Mouse (Mus musculus): ENCODE results near the gene Lgals2. TPM values are rescaled to one million over a fixed set of nuclear protein-coding genes. Genes with fewer than 3 reads are reported as not detected.

Gene Lgals2
- polyA plus RNA-seq (2015; fragmentation: Nextera tagmentation; extraction: Ambion mirVana): 39.4 and 39.5 TPM in 2 replicates

DNA sequence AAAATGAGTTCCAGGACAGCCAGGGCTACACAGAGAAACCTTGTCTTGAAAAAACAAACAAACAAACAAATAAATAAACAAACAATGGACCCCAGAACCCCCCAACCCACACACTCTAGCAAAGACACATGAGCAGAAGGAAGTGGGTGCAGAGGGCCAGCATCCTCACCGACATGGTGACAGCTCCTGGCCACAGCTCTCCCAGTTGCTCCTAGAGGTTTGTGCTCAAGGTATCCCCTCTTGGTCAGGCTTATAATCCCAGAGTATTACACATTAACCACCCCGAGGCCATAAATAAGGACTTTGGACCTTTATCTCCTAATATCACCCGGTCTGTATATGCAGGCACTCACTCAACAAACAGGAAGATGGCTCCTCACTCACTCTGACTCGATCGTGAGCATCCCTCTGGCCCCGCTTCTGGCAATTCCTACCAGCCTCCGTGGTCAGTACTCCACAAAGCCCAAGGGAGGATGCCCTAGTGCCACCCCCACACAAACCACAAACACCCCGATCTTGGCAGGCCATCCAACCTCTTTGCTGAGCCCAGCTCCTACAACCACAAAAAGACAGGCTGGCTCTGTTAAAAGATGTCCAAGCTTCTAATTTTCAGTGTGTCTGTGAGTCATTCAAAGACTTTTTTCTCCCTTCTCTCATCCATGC is at the start of gene Lgals2:
TSS of gene Lgals2 (minus strand) at position 227 of the 663 bp plus-strand sequence.
- Histone ChIP-seq H3K27me3 (ENCODE audit: control insufficient read depth, insufficient read depth, low read length) (no peaks in the 10 kb centered on the region), H3K36me3 (ENCODE audit: control insufficient read depth, insufficient read depth, low read length) (no peaks in the 10 kb centered on the region), H3K4me3 (ENCODE audit: low read depth, low read length) (no peak within 1 kb of the TSS), H3K4me1 (replicated peaks; ENCODE audit: control insufficient read depth, insufficient read depth) (no peaks in the 10 kb centered on the region), H3K9ac (ENCODE audit: low read length) (no peak within 1 kb of the TSS), H3K4me2 (replicated peaks; ENCODE audit: low read depth) (no peak within 1 kb of the TSS), H3K27ac (replicated peaks) (no peak within 1 kb of the TSS), H3K9me3 (ENCODE audit: control insufficient read depth, low read length) (no peaks in the 10 kb centered on the region)
- WGBS: 63% methylated on average over 8 of the region's 8 CpGs
- TF ChIP-seq CTCF (IDR thresholded peaks at IDR 0.05; ENCODE audit: low read depth) (no peak), EP300 (optimal IDR thresholded peaks at IDR 0.05) (no peak)
- DNase-seq (ENCODE audit: low spot score): no peak
- ATAC-seq (ENCODE audit: low FRiP score, low TSS enrichment): no peak

- Histone ChIP-seq H3K9me3 (ENCODE audit: control insufficient read depth, low read length) (no peaks in the 10 kb centered on the region), H3K4me2 (replicated peaks; ENCODE audit: low read depth) (no peak overlapping the region), H3K4me3 (ENCODE audit: low read depth, low read length) (no peak overlapping the region), H3K9ac (ENCODE audit: low read length) (peak overlapping the region; percentile 56; the same call in 1 of the 2 replicates), H3K36me3 (ENCODE audit: control insufficient read depth, insufficient read depth, low read length) (peaks cover 18% of the 10 kb centered on the region), H3K4me1 (replicated peaks; ENCODE audit: control insufficient read depth, insufficient read depth) (peaks cover 6% of the 10 kb centered on the region; the same call in 1 of the 2 replicates), H3K27ac (replicated peaks) (0 out of 2 replicates have a peak overlapping the region, but pooled peaks have one; percentile 58), H3K27me3 (ENCODE audit: control insufficient read depth, insufficient read depth, low read length) (no peaks in the 10 kb centered on the region)
- ATAC-seq (ENCODE audit: low FRiP score, low TSS enrichment): peak; percentile 27
- TF ChIP-seq CTCF (IDR thresholded peaks at IDR 0.05; ENCODE audit: low read depth) (peak; percentile 93), EP300 (optimal IDR thresholded peaks at IDR 0.05) (no peak)
- peak; percentile 84 for DNase-seq (ENCODE audit: low spot score)
- WGBS: 2% methylated on average over 2 of the region's 2 CpGs
These were observed 47.9 kb upstream of the Lgals2 start for GRCm38 (mm10) chr15:78903243-78903642.

DNA sequence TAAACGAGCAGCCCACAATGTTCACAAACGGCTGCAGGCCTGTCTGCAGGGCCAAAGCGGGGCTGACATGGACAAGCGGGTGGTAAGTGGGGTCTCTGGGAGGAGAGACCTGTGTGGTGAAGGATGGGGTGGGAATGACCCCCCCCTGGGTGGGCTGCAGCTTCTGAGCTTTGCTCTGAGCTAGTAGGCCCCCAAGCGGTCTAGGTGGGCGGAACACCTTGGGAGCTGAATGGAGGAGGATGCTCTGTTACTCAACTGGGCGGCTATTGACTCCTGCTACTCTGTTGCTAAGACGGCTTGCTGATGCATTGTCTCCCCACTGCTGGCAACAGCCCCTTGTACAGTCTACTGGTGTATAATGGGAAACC is 46.1 kb upstream of the Lgals2 start:
- 42% methylated on average over 8 of the region's 8 CpGs for WGBS
- H3K4me2 ChIP-seq (replicated peaks; ENCODE audit: low read depth): peak overlapping the region; percentile 86
- no peak; the same call in 1 of the 2 replicates for ATAC-seq (ENCODE audit: low FRiP score, low TSS enrichment)
- H3K36me3 ChIP-seq (ENCODE audit: control insufficient read depth, insufficient read depth, low read length): peaks cover 11% of the 10 kb centered on the region
- H3K4me3 ChIP-seq (ENCODE audit: low read depth, low read length): peak overlapping the region; percentile 77
- H3K9me3 ChIP-seq (ENCODE audit: control insufficient read depth, low read length): no peaks in the 10 kb centered on the region
- TF ChIP-seq EP300 (optimal IDR thresholded peaks at IDR 0.05) (no peak), CTCF (IDR thresholded peaks at IDR 0.05; ENCODE audit: low read depth) (peak; percentile 38)
- DNase-seq (ENCODE audit: low spot score): no peak
- 0 out of 2 replicates have a peak overlapping the region, but pooled peaks have one; percentile 79 for H3K9ac ChIP-seq (ENCODE audit: low read length)
- no peaks in the 10 kb centered on the region for H3K27me3 ChIP-seq (ENCODE audit: control insufficient read depth, insufficient read depth, low read length)
- H3K4me1 ChIP-seq (replicated peaks; ENCODE audit: control insufficient read depth, insufficient read depth): peaks cover 6% of the 10 kb centered on the region; the same call in 1 of the 2 replicates
- H3K27ac ChIP-seq (replicated peaks): peak overlapping the region; percentile 85

GRCm38 (mm10) chr15:78900585-78901421 is 45.5 kb upstream of the Lgals2 start:
- Histone ChIP-seq H3K9me3 (ENCODE audit: control insufficient read depth, low read length) (no peaks in the 10 kb centered on the region), H3K36me3 (ENCODE audit: control insufficient read depth, insufficient read depth, low read length) (peaks cover 7% of the 10 kb centered on the region), H3K4me1 (replicated peaks; ENCODE audit: control insufficient read depth, insufficient read depth) (peaks cover 6% of the 10 kb centered on the region), H3K4me3 (ENCODE audit: low read depth, low read length) (peak overlapping the region; percentile 77), H3K9ac (ENCODE audit: low read length) (peak overlapping the region; percentile 79), H3K4me2 (replicated peaks; ENCODE audit: low read depth) (peak overlapping the region; percentile 86), H3K27me3 (ENCODE audit: control insufficient read depth, insufficient read depth, low read length) (no peaks in the 10 kb centered on the region), H3K27ac (replicated peaks) (peak overlapping the region; percentile 85)
- 10% methylated on average over 18 of the region's 18 CpGs for WGBS
- DNase-seq (ENCODE audit: low spot score): peak; percentile 59
- peak; percentile 16 for ATAC-seq (ENCODE audit: low FRiP score, low TSS enrichment)
- no peak for TF ChIP-seq CTCF (IDR thresholded peaks at IDR 0.05; ENCODE audit: low read depth)
- no peak for TF ChIP-seq EP300 (optimal IDR thresholded peaks at IDR 0.05)

DNA sequence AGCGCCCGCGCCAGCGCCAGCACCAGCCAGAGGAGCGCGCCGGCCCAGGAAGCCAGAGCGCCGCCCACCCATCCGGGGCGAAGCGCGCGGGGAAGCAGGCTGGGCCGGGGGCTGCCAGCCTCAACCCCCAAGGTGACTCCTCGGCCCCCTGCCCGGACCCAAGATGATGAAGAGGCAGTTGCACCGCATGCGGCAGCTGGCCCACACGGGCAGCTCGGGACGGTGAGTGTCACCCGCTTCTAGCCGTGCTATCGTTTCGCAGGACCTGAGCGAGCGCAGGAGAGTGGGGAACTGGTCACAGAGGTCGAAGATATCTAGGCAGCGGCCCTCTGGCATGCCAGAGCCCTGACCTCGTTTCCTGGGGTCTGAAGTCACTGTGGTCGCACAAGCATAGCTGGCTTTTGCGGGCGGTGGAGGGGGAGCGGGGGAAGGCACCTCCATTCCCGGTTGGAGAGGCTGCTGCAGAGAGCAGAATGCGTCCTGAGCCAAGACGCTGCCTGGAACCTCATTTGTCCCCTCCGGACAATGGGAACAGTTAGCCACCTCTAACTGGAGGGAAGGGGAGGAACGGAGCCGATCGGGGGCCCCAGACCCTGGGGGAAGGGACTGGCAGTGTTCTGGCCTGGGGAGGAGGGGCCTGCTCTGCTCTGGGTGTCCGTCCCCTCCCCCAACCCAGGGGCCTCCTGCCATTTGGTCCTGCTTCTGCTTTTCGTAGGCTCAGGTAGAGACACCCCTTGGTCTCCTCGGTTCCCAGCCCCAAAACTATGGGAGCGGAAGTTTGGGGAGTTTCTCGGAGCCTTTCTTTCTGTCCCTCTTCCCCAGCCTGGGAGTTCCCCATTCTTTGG is 44.6 kb upstream of the Lgals2 start, which contains the start of gene Sh3bp1:
TSS of gene Sh3bp1 (plus strand) at position 29 of the 845 bp plus-strand sequence.
- Histone ChIP-seq H3K4me2 (replicated peaks; ENCODE audit: low read depth) (peak within 1 kb of the TSS; percentile 86), H3K4me3 (ENCODE audit: low read depth, low read length) (peak within 1 kb of the TSS; percentile 77), H3K4me1 (replicated peaks; ENCODE audit: control insufficient read depth, insufficient read depth) (peaks cover 7% of the 10 kb centered on the region), H3K36me3 (ENCODE audit: control insufficient read depth, insufficient read depth, low read length) (peaks cover 2% of the 10 kb centered on the region; the same call in 1 of the 2 replicates), H3K27ac (replicated peaks) (peak within 1 kb of the TSS; percentile 85), H3K9me3 (ENCODE audit: control insufficient read depth, low read length) (no peaks in the 10 kb centered on the region), H3K27me3 (ENCODE audit: control insufficient read depth, insufficient read depth, low read length) (no peaks in the 10 kb centered on the region), H3K9ac (ENCODE audit: low read length) (peak within 1 kb of the TSS; percentile 79)
- DNase-seq (ENCODE audit: low spot score): peak; percentile 82
- TF ChIP-seq CTCF (IDR thresholded peaks at IDR 0.05; ENCODE audit: low read depth) (no peak), EP300 (optimal IDR thresholded peaks at IDR 0.05) (no peak)
- ATAC-seq (ENCODE audit: low FRiP score, low TSS enrichment): peak; percentile 28; the same call in 1 of the 2 replicates
- under 1% methylated on average over 43 of the region's 47 CpGs for WGBS
